Comparison of ENCODE assay signal across 24 mouse cellular contexts in the genomic region with DNA sequence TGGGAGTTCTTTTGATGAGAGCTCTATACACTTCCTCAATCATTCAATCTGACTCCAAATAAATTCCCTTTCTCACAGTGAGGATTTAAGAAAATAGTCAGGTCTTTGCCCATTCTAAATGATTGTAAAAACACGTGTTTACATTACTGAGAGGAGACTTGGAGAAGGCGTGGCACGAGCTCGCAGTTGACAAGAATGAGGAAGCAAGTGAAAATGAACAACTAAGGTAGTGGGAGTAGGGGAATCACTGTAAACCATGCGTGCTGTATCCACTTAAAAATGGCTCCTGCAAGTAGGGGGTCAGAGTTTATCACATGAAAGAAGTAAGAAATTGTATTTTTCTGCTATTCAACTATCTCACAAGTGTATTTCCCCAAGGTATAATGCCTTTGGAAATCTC.
"Had no signal": no experiment of that assay in that cellular context is flagged by ENCODE, and none has a peak within 500 bp of the region (broad histone marks: within the 10 kb centered on the region; RNA-seq: fewer than 3 reads in every experiment).

No protein-coding gene starts in this region.

- H3K36me3 ChIP-seq: heart, embryonic 13.5 days; heart, embryonic 15.5 days; hindbrain, embryonic 13.5 days; hindbrain, embryonic 15.5 days; kidney, embryonic 15.5 days; limb, embryonic 13.5 days; limb, embryonic 15.5 days; liver, embryonic 12.5 days had no signal

- H3K9ac ChIP-seq: heart, embryonic 13.5 days; heart, embryonic 15.5 days; hindbrain, embryonic 13.5 days; hindbrain, embryonic 15.5 days; kidney, embryonic 15.5 days; limb, embryonic 13.5 days; limb, embryonic 15.5 days; liver, embryonic 12.5 days had no signal

- H3K27me3 ChIP-seq: heart, embryonic 13.5 days; heart, embryonic 15.5 days; hindbrain, embryonic 13.5 days; hindbrain, embryonic 15.5 days; kidney, embryonic 15.5 days; limb, embryonic 13.5 days; limb, embryonic 15.5 days; liver, embryonic 12.5 days had no signal

- H3K4me1 ChIP-seq: liver, embryonic 12.5 days had no signal

- H3K9me3 ChIP-seq: heart, embryonic 13.5 days; heart, embryonic 15.5 days; hindbrain, embryonic 13.5 days; hindbrain, embryonic 15.5 days; kidney, embryonic 15.5 days; limb, embryonic 13.5 days; limb, embryonic 15.5 days; liver, embryonic 12.5 days had no signal

- H3K27ac ChIP-seq: heart, adult 2 months; heart, embryonic 13.5 days; heart, embryonic 15.5 days; hindbrain, embryonic 13.5 days; hindbrain, embryonic 15.5 days; hindbrain, postnatal 0 days; kidney, embryonic 15.5 days; kidney, postnatal 0 days; limb, embryonic 13.5 days; limb, embryonic 15.5 days; liver, embryonic 12.5 days had no signal

- H3K4me3 ChIP-seq: heart, adult 2 months; heart, embryonic 13.5 days; heart, embryonic 15.5 days; hindbrain, embryonic 13.5 days; hindbrain, embryonic 15.5 days; kidney, embryonic 15.5 days; limb, embryonic 13.5 days; limb, embryonic 15.5 days; liver, embryonic 12.5 days had no signal

- H3K4me2 ChIP-seq: heart, embryonic 11.5 days; heart, embryonic 13.5 days; heart, embryonic 15.5 days; hindbrain, embryonic 13.5 days; hindbrain, embryonic 15.5 days; kidney, embryonic 15.5 days; limb, embryonic 13.5 days; limb, embryonic 15.5 days; liver, embryonic 12.5 days had no signal

- DNase-seq: gastrocnemius, postnatal 14 days; gastrocnemius, postnatal 36 days; heart, adult 2 months; heart, postnatal 14 days; heart, postnatal 36 days; kidney, adult 11 months; kidney, adult 2 months; kidney, adult 9 months; kidney, postnatal 14 days; kidney, postnatal 36 days; layer of hippocampus, adult 9-11 months; layer of hippocampus, postnatal 36 days; left cerebral cortex, postnatal 4 days had no signal

- ATAC-seq: hindbrain, postnatal 0 days; liver, embryonic 12.5 days had no signal
